Mouse (Mus musculus) layer of hippocampus, adult 9-10 months (tissue): ENCODE measurements at regions not wholly inside any gene's neighbourhood (a gene's known extent, or its start where the extent isn't known, plus 50 kb on each side); places are given as distances from the start of the nearest gene placed in this dataset.

Experiments
- DNase-seq: peaks from one replicate; pipeline ENCODE4 v3.0.0; 2022; ENCODE audit warnings: low spot score

- DNase-seq = no peak
These were observed 182.9 kb downstream of the Irs2 start for GRCm38 (mm10) chr8:10825192-10825926.

- no peak for DNase-seq
These were observed 186.4 kb downstream of the Irs2 start for GRCm38 (mm10) chr8:10821901-10822300.

GRCm38 (mm10) chr8:10814499-10814898, 193.8 kb downstream of the Irs2 start:
- no peak for DNase-seq

GRCm38 (mm10) chr8:10812060-10812670, 196.1 kb downstream of the Irs2 start:
- DNase-seq = peak; percentile 60

- no peak for DNase-seq
These were observed 201.2 kb downstream of the Irs2 start for GRCm38 (mm10) chr8:10807040-10807439.

GRCm38 (mm10) chr8:10805405-10806151, 202.7 kb downstream of the Irs2 start:
- DNase-seq = no peak

- DNase-seq = no peak
These were observed 203.3 kb downstream of the Irs2 start for GRCm38 (mm10) chr8:10804974-10805373.

GRCm38 (mm10) chr8:10802003-10802402, 206.3 kb downstream of the Irs2 start:
- no peak for DNase-seq

GRCm38 (mm10) chr8:10801580-10801979, 206.7 kb downstream of the Irs2 start:
- DNase-seq = no peak

GRCm38 (mm10) chr8:10798444-10798843, 209.8 kb downstream of the Irs2 start:
- no peak for DNase-seq

GRCm38 (mm10) chr8:10794367-10795189, 213.7 kb downstream of the Irs2 start:
- no peak for DNase-seq

GRCm38 (mm10) chr8:10793670-10794366, 214.4 kb downstream of the Irs2 start:
- DNase-seq = no peak

- DNase-seq = no peak
These were observed 219.6 kb downstream of the Irs2 start for GRCm38 (mm10) chr8:10788496-10789200.

GRCm38 (mm10) chr8:10785801-10786200, 222.5 kb downstream of the Irs2 start:
- DNase-seq = no peak

GRCm38 (mm10) chr8:10785311-10785710, 222.9 kb downstream of the Irs2 start:
- no peak for DNase-seq

GRCm38 (mm10) chr8:10784481-10784880, 223.8 kb downstream of the Irs2 start:
- no peak for DNase-seq

- no peak for DNase-seq
These were observed 226.4 kb downstream of the Irs2 start for GRCm38 (mm10) chr8:10781860-10782259.

- DNase-seq = no peak
These were observed 228.6 kb downstream of the Irs2 start for GRCm38 (mm10) chr8:10779636-10780035.

- no peak for DNase-seq
These were observed 232.9 kb downstream of the Irs2 start for GRCm38 (mm10) chr8:10775202-10776010.

GRCm38 (mm10) chr8:10774778-10775177, 233.5 kb downstream of the Irs2 start:
- DNase-seq = no peak
